Mouse (Mus musculus): ENCODE results near the gene Rpgrip1. TPM values are rescaled to one million over a fixed set of nuclear protein-coding genes. Genes with fewer than 3 reads are reported as not detected.

Rpgrip1 gene
- total and polyA plus RNA-seq, 3 experiments, result 4.8 to 36.0 TPM; not detected in 1

- Histone ChIP-seq H3K4me3 (ENCODE audit: control insufficient read depth in 1 of 2, insufficient read depth in 1 of 2, low read depth in 2 of 2, low read length in 2 of 2) (peak overlapping the region; percentile 94 to 99), H3K79me2 (ENCODE audit: control insufficient read depth, insufficient read depth, low read length, poor library complexity) (peaks cover 54% of the 10 kb centered on the region), H3K4me1 (ENCODE audit: control insufficient read depth in 1 of 2, insufficient read depth in 2 of 2, low read length in 2 of 2) (peaks cover 25 to 28% of the 10 kb centered on the region in 2 experiments), H3K9me3 (replicated peaks; ENCODE audit: insufficient read depth, low read length) (no peaks in the 10 kb centered on the region), H3K9ac (ENCODE audit: control insufficient read depth, low read depth, low read length, poor library complexity, severe bottlenecking) (peak overlapping the region; percentile 100), H3K27ac (ENCODE audit: control insufficient read depth, low read depth, low read length) (peak overlapping the region; percentile 100), H3K27me3 (ENCODE audit: control insufficient read depth in 1 of 2, insufficient read depth in 2 of 2, low read length in 2 of 2) (no peaks in the 10 kb centered on the region), H3K36me3 (ENCODE audit: control insufficient read depth in 1 of 2, insufficient read depth in 2 of 2, low read length in 2 of 2) (peaks cover 10 to 61% of the 10 kb centered on the region in 2 experiments)
- peak; percentile 55 for DNase-seq (ENCODE audit: low read depth, low spot score)
- TF ChIP-seq E2F4 (IDR thresholded peaks at IDR 0.05; ENCODE audit: borderline replicate concordance, low read depth, low read length) (no peak), TBP (IDR thresholded peaks at IDR 0.05; ENCODE audit: low read depth, low read length) (0 out of 2 replicates have a peak, but pooled peaks have one; percentile 18), MXI1 (IDR thresholded peaks at IDR 0.05; ENCODE audit: low read depth, low read length) (peak; percentile 82; the same call in 1 of the 2 replicates), ETS1 (IDR thresholded peaks at IDR 0.05; ENCODE audit: low read depth, low read length) (0 out of 2 replicates have a peak, but pooled peaks have one; percentile 1), HCFC1 (IDR thresholded peaks at IDR 0.05; ENCODE audit: low read depth, low read length) (no peak), CHD1 (IDR thresholded peaks at IDR 0.05; ENCODE audit: low read depth, low read length) (peak; percentile 82; the same call in 1 of the 2 replicates), BHLHE40 (IDR thresholded peaks at IDR 0.05; ENCODE audit: borderline replicate concordance, low read depth, low read length) (0 out of 2 replicates have a peak, but pooled peaks have one; percentile 6), POLR2A (IDR thresholded peaks at IDR 0.05; ENCODE audit: control insufficient read depth in 1 of 2, insufficient read depth in 1 of 2, low read depth in 1 of 2, low read length in 2 of 2, poor library complexity in 1 of 2) (peak in 1 of 2 experiments; percentile 41; a peak in 2 of 4 replicates), USF1 (IDR thresholded peaks at IDR 0.05; ENCODE audit: low read depth, low read length) (0 out of 2 replicates have a peak, but pooled peaks have one; percentile 13), KAT2A (conservative IDR thresholded peaks at IDR 0.05; ENCODE audit: low read depth, low read length) (no peak), EP300 (IDR thresholded peaks at IDR 0.05; ENCODE audit: low read depth in 1 of 2, low read length in 2 of 2) (no peak), MYC (IDR thresholded peaks at IDR 0.05; ENCODE audit: low read depth, low read length) (peak; percentile 58; the same call in 1 of the 2 replicates), NELFE (IDR thresholded peaks at IDR 0.05; ENCODE audit: low read depth, low read length) (0 out of 2 replicates have a peak, but pooled peaks have one; percentile 18), POLR2AphosphoS2 (IDR thresholded peaks at IDR 0.05; ENCODE audit: low read length) (no peak), ZKSCAN1 (IDR thresholded peaks at IDR 0.05; ENCODE audit: low read depth, low read length) (no peak), UBTF (IDR thresholded peaks at IDR 0.05; ENCODE audit: borderline replicate concordance, insufficient read depth, low read depth, low read length) (no peak), MAX (IDR thresholded peaks at IDR 0.05; ENCODE audit: low read length) (peak; percentile 46; the same call in 1 of the 2 replicates)
Observed at GRCm38 (mm10) chr14:52196230-52197155, 86.0 kb downstream of the Rpgrip1 start.
